Mouse (Mus musculus) c-Kit-negative CD71-positive TER-119-positive erythroid progenitor cells, embryonic 14.5 days (primary cell): ENCODE measurements around the gene Pex14.

Source experiments
- DNase-seq: peaks from one replicate; pipeline ENCODE4 v3.0.0-alpha.2; 2013; ENCODE audit warnings: low read depth, low spot score

Pex14 gene

DNA sequence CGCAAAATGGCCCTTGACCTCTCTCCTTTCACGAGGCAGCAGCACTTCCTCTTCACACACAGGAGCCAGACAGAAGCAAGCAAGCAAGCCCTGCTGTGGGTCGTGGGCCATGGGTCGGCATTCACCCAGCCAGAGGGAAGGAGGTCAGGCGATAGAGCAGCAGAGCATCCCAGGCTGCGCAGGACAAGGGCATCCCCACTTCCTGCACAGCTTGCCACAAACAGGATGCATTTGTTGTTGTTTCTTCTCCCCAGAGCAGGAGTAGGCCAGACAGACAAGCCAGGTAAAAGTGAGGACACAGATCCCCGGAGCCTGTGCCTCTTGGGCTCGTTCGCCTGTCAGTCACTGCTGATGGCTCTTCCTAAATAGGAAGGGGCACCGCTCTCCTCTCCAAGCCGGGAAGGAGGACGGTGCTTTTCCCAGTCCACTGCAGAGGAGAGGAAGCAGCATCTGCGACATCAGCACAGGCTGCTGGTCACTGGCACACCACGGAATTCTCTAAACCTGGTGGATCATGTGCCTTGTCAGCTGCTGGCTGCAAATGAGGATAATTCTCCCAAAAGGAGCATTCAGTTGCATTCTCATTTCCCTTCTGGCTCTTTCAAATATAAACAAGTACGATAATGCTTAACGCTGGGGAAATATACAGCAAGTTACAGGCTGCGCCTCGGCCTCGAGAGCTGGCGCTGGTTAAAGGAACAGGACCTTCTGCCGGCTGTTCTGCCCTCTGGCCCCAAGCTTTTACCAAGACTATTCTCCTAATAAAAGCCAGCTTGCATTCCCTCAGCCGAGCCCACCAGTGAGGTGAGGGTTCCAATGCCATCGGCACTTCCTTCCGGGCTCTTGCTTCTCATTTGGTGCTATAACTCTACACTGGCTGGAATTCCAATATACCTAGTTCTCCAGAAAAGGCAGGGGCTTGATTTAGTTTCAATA, 113.9 kb downstream of the Pex14 start:
- DNase-seq: no peak

DNA sequence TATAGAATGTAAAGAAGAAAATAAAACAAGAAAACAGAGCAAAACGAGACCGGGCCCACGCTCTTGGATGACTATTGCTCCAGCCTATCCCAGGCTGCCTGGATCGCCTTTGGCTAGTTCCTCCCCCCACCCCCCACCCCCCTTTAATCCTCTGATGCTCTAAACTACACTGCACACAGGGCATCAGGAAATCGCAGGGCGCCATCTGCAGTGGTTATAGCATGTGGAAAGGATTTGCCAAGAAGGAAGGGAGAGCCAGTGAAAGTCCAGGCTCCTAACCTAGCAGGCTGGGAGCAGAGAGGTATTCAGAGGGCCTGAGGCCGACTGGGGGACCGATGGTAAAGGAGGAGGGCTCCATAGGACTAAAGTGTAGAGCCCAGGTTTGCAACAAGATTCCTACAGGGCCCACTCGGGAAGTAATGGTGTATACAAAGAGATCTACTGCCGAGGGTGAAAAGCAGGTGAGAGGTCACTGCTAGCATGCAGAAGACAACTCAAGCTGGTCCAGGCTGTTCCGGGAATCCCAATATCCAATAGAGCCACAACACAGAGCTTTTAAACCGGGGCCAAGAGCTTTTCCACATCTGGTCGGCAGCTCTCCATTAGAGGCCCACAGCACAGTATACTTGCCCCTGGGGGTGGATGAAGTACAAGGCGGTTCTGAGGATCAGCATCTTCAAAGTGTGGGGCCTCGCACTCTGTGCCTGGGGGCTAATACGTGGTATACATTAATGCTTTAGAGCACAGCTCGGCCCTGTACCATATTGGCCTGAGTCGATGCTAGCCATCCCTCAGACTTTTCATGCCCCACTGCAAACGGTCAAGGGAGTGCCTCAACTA, 114.8 kb downstream of the Pex14 start:
- DNase-seq: no peak

- no peak for DNase-seq
Measured at GRCm38 (mm10) chr4:148982274-148982673, 117.4 kb downstream of the Pex14 start.

GRCm38 (mm10) chr4:148979837-148980236, 119.8 kb downstream of the Pex14 start:
- DNase-seq: no peak

DNA sequence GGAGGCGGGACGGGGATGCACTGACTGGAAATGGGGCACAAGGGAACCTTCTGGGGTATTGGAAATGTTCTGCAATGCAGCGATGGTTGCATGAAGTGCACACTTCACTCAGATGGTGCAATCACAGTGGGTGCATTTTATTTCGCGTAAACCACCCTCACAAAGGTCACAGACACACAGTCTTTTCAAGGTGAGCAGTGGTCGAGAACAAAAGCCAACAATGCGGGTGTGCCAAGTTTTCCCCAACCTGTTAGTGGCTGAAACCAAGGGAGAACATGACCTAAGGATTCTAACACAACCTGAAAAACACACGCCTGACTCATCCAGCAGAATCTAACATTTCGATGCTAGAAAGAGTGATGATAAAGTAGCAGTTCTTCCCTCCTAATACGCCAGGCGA, 120.8 kb downstream of the Pex14 start:
- DNase-seq: no peak

DNA sequence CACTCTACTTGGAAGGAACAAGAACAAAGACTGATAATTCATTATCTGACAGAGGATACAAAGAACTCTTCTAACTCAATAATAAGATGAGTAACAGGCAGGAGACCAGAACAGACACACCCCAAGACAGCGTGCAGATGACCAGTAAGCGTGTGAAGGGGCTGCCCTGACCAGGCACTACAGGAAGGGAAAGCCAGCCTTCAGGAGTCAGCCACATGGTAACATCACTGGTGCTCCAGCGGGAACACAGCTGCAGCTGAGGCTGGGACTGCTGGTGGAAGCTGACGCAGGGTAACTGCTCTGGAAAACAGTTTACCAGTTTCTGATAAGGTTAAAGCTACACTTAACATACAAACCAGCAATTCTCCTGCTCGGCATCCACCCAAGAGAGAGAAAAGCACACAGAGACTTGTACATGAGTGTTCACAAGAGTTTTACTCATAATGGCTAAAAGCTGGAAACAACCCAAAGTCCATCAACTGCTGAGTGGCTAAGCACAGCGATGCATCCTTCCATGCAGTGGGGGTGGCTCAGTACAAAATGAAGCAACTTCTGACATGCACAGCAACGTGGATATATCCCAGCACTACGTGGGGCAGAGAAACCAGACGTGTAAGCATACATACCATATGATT, 121.3 kb downstream of the Pex14 start:
- no peak for DNase-seq

GRCm38 (mm10) chr4:148974833-148975232, 124.8 kb downstream of the Pex14 start:
- DNase-seq: no peak

GRCm38 (mm10) chr4:148973387-148973786, 126.3 kb downstream of the Pex14 start:
- DNase-seq: no peak

DNA sequence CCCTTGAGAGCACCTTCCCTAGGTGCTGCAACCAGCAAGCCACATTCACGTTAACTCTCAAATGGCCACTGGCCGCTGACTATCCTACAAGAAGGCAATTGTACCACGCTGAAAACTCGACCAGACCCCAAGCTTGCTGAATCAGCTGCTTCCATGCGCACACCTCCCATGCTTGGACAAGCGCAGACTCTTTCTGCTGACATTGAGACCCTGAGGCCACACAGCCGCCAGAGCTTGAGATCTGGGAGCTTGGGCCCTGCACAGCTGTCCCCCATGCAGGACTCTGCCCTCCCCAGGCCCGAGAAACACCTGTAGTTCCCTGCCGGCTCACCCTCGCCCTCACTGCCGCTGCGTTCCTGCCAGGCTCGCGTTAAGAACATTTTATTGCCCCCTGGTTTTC, 127.0 kb downstream of the Pex14 start:
- no peak for DNase-seq

GRCm38 (mm10) chr4:148971613-148972242, 127.9 kb downstream of the Pex14 start:
- no peak for DNase-seq

- DNase-seq: no peak
Measured at GRCm38 (mm10) chr4:148970742-148971141, 128.9 kb downstream of the Pex14 start.

DNA sequence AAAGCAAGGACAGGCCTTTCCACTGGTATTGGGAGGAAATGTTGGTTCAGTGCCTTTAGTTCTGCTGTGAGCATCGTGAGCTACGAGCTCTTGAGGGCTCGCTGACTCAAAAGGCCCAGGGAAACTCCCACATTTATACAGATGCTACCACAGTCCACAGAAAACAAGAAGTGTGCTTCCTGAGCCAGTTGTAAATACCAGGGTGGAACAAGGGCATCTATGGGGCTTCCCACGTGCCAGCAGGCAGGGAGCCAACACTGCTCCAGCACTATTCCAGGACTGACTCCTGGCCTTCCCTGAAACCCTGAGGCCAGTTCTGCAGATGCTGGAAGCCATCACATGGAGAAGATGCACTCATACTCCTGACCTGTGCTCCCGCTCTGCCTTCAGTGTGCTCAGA, 130.1 kb downstream of the Pex14 start:
- DNase-seq: no peak

DNA sequence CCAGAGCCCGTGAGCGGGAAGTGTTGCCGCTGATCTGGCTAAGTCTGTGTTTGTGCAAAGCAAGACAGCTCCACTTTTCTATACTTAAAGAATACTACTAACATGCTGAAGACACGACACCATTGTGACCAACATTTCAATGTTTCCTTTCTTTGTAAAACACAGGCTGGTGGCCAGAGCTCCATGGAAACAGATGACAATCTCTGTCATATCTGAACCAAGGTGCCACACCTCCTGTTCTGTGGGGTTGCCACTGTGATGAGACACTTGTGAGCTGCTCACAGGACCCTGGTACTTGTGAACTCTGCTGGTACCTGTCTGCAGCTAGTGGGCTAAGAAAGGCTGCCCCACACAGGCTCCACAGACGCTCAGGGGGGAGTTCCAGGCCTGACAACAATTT, 130.8 kb downstream of the Pex14 start:
- DNase-seq: no peak

GRCm38 (mm10) chr4:148966132-148966531, 133.5 kb downstream of the Pex14 start:
- no peak for DNase-seq

- no peak for DNase-seq
Measured at GRCm38 (mm10) chr4:148964541-148965310, 134.9 kb downstream of the Pex14 start.

DNA sequence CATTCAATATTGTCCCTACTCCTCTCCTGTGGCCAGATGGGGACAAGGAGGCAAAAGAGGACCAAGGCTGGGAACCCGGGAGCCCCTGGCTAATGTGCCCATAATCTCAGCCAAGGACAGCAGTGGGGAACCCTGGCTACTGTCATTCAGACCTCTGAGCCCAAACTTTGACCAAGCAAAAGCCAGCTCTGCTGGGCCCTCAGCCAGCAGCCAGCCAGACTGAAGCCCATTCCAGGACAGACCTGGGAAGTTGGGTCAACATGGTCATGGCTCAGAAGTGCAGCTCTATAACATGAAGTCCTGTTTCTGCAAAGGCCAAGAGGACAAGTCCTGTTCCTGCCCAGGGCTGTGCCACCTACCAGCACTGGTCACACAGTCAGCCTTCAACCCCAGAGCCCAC, 137.6 kb downstream of the Pex14 start:
- DNase-seq: no peak

- DNase-seq: no peak
Measured at GRCm38 (mm10) chr4:148961081-148961480, 138.6 kb downstream of the Pex14 start.

DNA sequence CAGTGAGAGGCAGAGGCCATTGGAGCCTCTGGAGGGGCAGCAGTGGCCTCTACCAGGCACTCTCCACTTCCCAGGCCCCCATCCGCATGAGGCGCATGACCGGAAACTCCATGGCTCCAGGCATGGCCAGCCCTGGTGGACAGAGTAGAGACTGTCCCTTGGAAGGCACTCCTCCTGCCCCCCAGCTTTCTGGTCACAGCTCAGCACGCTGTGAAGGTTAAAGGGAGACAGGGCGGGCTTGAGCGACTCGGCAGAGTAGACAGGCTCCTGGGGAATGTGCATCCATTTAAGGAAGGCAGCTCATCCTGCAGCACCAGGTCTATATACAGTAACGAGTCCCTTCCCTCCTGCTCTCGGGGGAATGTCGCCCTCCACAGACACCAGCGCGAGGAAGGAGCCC, 139.7 kb downstream of the Pex14 start:
- DNase-seq: no peak

DNA sequence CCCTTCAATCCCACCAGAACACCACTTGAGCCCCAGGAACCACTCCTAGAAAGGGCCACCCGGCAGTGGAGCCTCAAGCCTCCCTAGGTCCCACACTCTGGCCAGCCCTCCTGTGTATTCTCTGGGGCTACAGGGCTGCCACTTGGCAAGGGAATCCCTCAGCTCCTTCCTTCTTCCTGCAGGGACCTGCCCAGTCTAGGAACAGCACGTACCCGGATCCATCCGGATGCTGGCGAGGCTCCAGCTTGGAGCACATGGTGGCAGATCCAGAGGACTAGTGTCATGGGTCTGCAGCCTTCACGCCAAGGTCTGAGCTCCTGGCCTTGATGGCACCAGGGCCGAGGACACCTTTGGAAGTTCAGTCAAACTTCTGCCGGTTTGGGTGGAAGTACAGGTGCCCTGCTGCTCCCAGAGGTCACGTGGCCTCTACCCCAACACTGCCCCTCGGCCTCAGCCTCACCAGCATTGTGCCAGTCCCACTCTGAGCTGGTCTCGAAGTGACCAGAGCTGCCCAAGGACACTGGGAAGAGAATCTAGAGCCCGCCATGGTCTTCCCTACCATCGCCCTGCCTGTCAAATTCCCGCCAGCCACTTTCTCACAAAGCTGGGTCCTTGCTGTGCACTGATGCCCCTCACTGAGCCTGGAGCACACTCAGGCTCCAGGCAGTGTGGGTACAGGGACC, 144.4 kb downstream of the Pex14 start:
- DNase-seq: no peak
